Mouse (Mus musculus) hindbrain, postnatal 0 days (tissue): ENCODE data around the gene 1600012H06Rik. TPM values are rescaled to one million over a fixed set of nuclear protein-coding genes. Genes with fewer than 3 reads are reported as not detected.
A peak's percentile ranks its signal among the peaks of the same experiment; 100 is the strongest.
"Not testable (repeated sequence)": the region's sequence is repeated elsewhere in the genome, so short reads cannot be mapped to it uniquely, and the experiment has no call there.

Source experiments
- ATAC-seq: fragments of 200-750 bp; cut with Nextera tagmentation; 2 replicates; pipeline ENCODE4 v1.8.0; 2017; ENCODE audit warnings: mild to moderate bottlenecking, moderate TSS enrichment, moderate library complexity
- DNase-seq: peaks from one replicate; pipeline ENCODE4 v3.0.0-alpha.2; 2015; ENCODE audit warnings: low spot score
- H3K27ac ChIP-seq: fragments of 300-500 bp; sonication (generic); 2 replicates; pipeline ENCODE4 v1.5.1; 2014; ENCODE audit warnings: mild to moderate bottlenecking
- H3K27me3 ChIP-seq: fragments of 300-500 bp; sonication (generic); 2 replicates; pipeline ENCODE4 v1.6.1; 2014; ENCODE audit warnings: low read length, mixed read lengths; ENCODE audit not compliant: insufficient read depth
- H3K36me3 ChIP-seq: fragments of 300-500 bp; sonication (generic); 2 replicates; pipeline ENCODE4 v1.6.1; 2014; ENCODE audit warnings: low read length, mixed read lengths; ENCODE audit not compliant: insufficient read depth
- H3K4me1 ChIP-seq: fragments of 300-500 bp; sonication (generic); 2 replicates; pipeline ENCODE4 v1.6.1; 2014; ENCODE audit warnings: antibody characterized with exemption, low read length, mixed read lengths; ENCODE audit not compliant: insufficient read depth
- H3K4me2 ChIP-seq: fragments of 300-500 bp; sonication (generic); 2 replicates; pipeline ENCODE4 v1.6.1; 2014; ENCODE audit warnings: low read depth, mild to moderate bottlenecking, low read length, moderate library complexity, mixed read lengths
- H3K4me3 ChIP-seq: fragments of 300-500 bp; sonication (generic); 2 replicates; pipeline ENCODE4 v1.5.1; 2014; ENCODE audit warnings: low read length
- H3K9ac ChIP-seq: fragments of 300-500 bp; sonication (generic); replicated peaks from 2 replicates; pipeline ENCODE4 v1.6.1; 2014; ENCODE audit warnings: mild to moderate bottlenecking, low read length, moderate library complexity, mixed read lengths
- H3K9me3 ChIP-seq: fragments of 300-500 bp; sonication (generic); 2 replicates; pipeline ENCODE4 v1.6.1; 2016; ENCODE audit warnings: low read length, mixed read lengths
- CTCF ChIP-seq: IDR thresholded peaks from 2 replicates; pipeline ENCODE4 v1.5.1; 2016; ENCODE audit warnings: antibody characterized with exemption, control low read depth, low read depth
- WGBS: fragments of 180-500 bp; shearing (Covaris S2); extraction: QIAGEN DNeasy Blood & Tissue Kit; methylation state at CpG from one replicate; pipeline ENCODE4 v1.1.7; 2014; 5-methylcytosine and 5-hydroxymethylcytosine counted together
- polyA plus RNA-seq: library from polyadenylated mRNA; unstranded; fragments of >200 nt; fragmentation: Nextera tagmentation; extraction: Ambion mirVana; gene quantifications from 2 replicates; pipeline ENCODE4 v1.2.1, GENCODE M21; 2015
- total RNA-seq: library from RNA; depleted of rRNA; stranded (reverse); fragments of >200 nt; gene quantifications from 2 replicates; pipeline ENCODE4 v1.2.3, GENCODE M21; 2014

Gene 1600012H06Rik
- total and polyA plus RNA-seq, 2 experiments from 2014 or later, result 9.7 to 23.9 TPM

DNA sequence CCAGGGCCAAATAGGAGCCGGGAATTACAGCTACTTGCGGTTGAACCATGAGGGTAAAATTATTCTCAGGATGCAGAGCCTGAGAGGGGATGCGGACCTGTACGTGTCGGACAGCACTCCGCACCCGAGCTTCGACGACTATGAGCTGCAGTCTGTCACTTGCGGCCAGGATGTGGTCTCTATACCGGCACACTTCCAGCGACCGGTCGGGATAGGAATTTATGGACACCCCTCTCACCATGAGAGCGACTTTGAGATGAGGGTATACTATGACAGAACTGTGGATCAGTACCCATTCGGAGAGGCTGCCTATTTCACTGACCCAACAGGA, 710 bp downstream of the 1600012H06Rik start:
- no peak for TF ChIP-seq CTCF
- Histone ChIP-seq H3K9me3 (no peaks in the 10 kb centered on the region), H3K4me3 (peak overlapping the region; percentile 91), H3K4me1 (peaks cover 10% of the 10 kb centered on the region), H3K36me3 (peaks cover 12% of the 10 kb centered on the region), H3K27ac (peak overlapping the region; percentile 85), H3K9ac (peak overlapping the region; percentile 89), H3K27me3 (no peaks in the 10 kb centered on the region), H3K4me2 (peak overlapping the region; percentile 84)
- peak; percentile 9 for ATAC-seq
- no peak for DNase-seq
- WGBS, result 25% methylated on average over 16 of the region's 16 CpGs

GRCm38 (mm10) chr17:14944551-14944950, 1.6 kb downstream of the 1600012H06Rik start:
- H3K9ac ChIP-seq, result no peak overlapping the region
- DNase-seq, result no peak
- H3K9me3 ChIP-seq, result no peaks in the 10 kb centered on the region
- H3K4me2 ChIP-seq, result peak overlapping the region; percentile 84
- H3K4me1 ChIP-seq, result peaks cover 10% of the 10 kb centered on the region
- no peak for TF ChIP-seq CTCF
- H3K36me3 ChIP-seq, result peaks cover 17% of the 10 kb centered on the region
- 90% methylated on average over 1 of the region's 1 CpGs for WGBS
- ATAC-seq, result no peak
- H3K4me3 ChIP-seq, result no peak overlapping the region
- no peaks in the 10 kb centered on the region for H3K27me3 ChIP-seq
- no peak overlapping the region for H3K27ac ChIP-seq

- no peak for TF ChIP-seq CTCF
- Histone ChIP-seq H3K9me3 (no peaks in the 10 kb centered on the region), H3K4me1 (peaks cover 4% of the 10 kb centered on the region; the same call in 1 of the 2 replicates), H3K36me3 (peaks cover 39% of the 10 kb centered on the region), H3K4me2 (no peak overlapping the region), H3K9ac (no peak overlapping the region), H3K27ac (no peak overlapping the region), H3K27me3 (no peaks in the 10 kb centered on the region), H3K4me3 (no peak overlapping the region)
- ATAC-seq (no peak), DNase-seq (no peak)
- 85% methylated on average over 7 of the region's 7 CpGs for WGBS
Observed at GRCm38 (mm10) chr17:14949161-14949827, 6.3 kb downstream of the 1600012H06Rik start.

DNA sequence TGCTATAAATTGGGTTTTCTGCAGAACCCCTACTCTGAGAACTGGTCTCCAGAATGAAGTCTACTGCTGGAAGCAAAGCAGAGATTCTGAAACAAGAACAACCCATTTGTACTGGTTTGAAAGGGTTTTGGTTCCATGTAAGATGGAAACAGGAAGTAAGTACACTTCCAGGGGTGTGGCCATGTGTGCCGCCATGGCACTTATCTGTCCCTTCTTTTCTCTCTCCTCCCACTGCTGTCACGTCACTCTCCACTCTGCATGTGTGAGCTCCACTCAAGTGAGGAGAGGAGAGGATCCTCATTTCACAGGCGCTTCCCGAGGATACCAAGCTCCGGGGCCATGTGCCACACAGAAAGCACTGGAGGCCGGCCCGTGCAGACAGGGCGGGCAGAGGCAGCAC, 10.5 kb downstream of the 1600012H06Rik start:
- H3K4me2 ChIP-seq, result no peak overlapping the region
- no peak for TF ChIP-seq CTCF
- H3K4me3 ChIP-seq, result no peak overlapping the region
- peaks cover 28% of the 10 kb centered on the region for H3K36me3 ChIP-seq
- H3K9me3 ChIP-seq, result no peaks in the 10 kb centered on the region
- no peak for ATAC-seq
- DNase-seq, result no peak
- WGBS, result 96% methylated on average over 8 of the region's 8 CpGs
- H3K27me3 ChIP-seq, result no peaks in the 10 kb centered on the region
- H3K9ac ChIP-seq, result no peak overlapping the region
- H3K4me1 ChIP-seq, result no peaks in the 10 kb centered on the region
- no peak overlapping the region for H3K27ac ChIP-seq

DNA sequence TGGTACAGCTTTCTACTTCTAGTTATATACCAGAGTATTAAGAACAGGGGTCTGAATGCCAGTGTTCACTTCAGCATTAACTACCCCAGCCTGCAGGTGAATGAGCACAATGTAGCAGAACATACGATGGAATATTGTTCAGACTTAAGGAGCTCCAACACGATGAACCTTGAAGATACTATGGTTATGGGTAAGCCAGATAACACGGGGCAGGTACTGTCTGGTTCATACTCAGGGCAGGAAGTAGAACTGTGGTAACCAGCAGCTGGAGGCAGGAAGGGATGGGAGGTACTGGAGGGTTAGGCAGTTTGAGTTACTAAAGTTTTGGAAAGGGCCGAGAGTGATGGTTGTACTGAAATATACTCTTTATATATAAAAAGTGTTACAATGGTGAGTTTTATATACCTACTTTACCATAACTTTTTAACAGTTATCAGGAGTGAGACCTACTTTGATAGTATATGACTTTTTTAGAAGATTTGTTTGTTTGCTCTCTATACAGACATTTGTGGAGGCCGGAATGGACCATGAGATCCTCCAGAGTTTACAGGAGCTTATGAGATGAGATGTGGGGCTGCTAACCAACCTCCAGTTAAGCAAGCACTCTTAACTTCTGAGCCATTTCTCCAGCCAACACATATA, 15.8 kb downstream of the 1600012H06Rik start:
- Histone ChIP-seq H3K36me3 (peaks cover 6% of the 10 kb centered on the region; the same call in 1 of the 2 replicates), H3K4me3 (no peak overlapping the region), H3K27me3 (no peaks in the 10 kb centered on the region), H3K9me3 (no peaks in the 10 kb centered on the region), H3K4me2 (no peak overlapping the region), H3K9ac (no peak overlapping the region), H3K4me1 (no peaks in the 10 kb centered on the region), H3K27ac (no peak overlapping the region)
- TF ChIP-seq CTCF, result no peak
- ATAC-seq (no peak), DNase-seq (no peak)
- WGBS, result 92% methylated on average over 5 of the region's 5 CpGs

GRCm38 (mm10) chr17:14959979-14960378, 17.0 kb downstream of the 1600012H06Rik start:
- H3K9ac ChIP-seq, result no peak overlapping the region
- peak overlapping the region; percentile 87 for H3K4me2 ChIP-seq
- no peaks in the 10 kb centered on the region for H3K36me3 ChIP-seq
- peak overlapping the region; percentile 22 for H3K4me3 ChIP-seq
- no peak for DNase-seq
- H3K27me3 ChIP-seq, result no peaks in the 10 kb centered on the region
- H3K4me1 ChIP-seq, result no peaks in the 10 kb centered on the region
- no peaks in the 10 kb centered on the region for H3K9me3 ChIP-seq
- 18% methylated on average over 3 of the region's 3 CpGs for WGBS
- no peak overlapping the region for H3K27ac ChIP-seq
- TF ChIP-seq CTCF, result no peak
- no peak for ATAC-seq

DNA sequence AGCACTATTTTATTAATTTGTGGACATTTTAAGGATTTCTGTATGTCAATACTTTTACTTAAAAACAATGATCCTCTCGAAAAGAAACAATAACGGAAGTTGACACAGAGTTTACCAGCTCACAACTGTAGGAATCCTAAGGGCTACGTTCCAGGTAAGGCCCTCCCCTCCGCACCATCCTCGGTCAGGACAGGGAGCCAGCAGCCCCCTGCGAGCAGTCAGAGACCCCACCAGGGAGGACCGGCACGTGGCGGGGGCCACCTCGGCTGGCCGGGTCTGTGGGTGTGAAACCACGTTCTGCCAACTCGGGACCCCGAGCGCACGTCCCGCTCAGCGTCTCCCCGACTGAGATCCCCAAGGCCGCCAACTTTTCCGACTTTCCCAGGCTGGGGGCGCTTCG, 17.5 kb downstream of the 1600012H06Rik start:
- no peak for DNase-seq
- Histone ChIP-seq H3K4me1 (no peaks in the 10 kb centered on the region), H3K27ac (no peak overlapping the region), H3K9ac (peak overlapping the region; percentile 44), H3K36me3 (no peaks in the 10 kb centered on the region), H3K4me3 (peak overlapping the region; percentile 58), H3K9me3 (no peaks in the 10 kb centered on the region), H3K4me2 (peak overlapping the region; percentile 87), H3K27me3 (no peaks in the 10 kb centered on the region)
- ATAC-seq, result 0 out of 2 replicates have a peak, but pooled peaks have one; percentile 2
- under 1% methylated on average over 18 of the region's 23 CpGs for WGBS
- TF ChIP-seq CTCF, result no peak

DNA sequence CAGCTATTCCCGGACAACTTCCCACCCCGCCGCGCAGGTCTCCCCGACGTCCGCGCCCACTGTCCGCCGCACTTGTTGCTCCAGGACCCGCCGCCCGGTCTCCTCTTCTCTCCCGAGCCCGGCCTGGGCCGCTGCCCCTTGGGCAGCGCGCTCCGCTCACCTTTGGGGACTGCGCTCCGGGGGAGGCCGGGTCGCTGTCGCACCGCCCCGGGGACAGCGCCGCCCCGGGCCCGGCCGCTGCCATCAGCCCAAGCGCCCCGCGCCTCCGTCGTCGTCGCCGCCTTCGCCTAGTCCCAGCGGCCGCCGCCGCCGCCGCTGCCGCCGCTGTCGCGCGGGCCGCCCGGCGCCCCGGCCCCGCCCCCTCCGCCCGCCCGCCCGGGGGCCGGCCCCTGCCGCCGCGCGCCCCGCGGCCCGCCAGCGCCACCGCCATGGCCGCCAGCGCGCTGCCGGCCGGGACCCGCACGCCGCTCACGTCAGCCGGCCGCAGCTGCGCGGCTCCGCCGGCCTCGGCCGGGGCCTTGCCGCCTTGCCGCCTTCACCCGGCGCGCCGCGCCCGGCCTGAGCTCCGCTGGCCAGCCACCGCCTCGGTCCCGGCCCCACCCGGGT, 18.1 kb downstream of the 1600012H06Rik start, which contains the start of gene Phf10:
Phf10 (minus strand) TSS at position 323 of the 606 bp plus-strand sequence.
- ATAC-seq, result peak; percentile 84

DNA sequence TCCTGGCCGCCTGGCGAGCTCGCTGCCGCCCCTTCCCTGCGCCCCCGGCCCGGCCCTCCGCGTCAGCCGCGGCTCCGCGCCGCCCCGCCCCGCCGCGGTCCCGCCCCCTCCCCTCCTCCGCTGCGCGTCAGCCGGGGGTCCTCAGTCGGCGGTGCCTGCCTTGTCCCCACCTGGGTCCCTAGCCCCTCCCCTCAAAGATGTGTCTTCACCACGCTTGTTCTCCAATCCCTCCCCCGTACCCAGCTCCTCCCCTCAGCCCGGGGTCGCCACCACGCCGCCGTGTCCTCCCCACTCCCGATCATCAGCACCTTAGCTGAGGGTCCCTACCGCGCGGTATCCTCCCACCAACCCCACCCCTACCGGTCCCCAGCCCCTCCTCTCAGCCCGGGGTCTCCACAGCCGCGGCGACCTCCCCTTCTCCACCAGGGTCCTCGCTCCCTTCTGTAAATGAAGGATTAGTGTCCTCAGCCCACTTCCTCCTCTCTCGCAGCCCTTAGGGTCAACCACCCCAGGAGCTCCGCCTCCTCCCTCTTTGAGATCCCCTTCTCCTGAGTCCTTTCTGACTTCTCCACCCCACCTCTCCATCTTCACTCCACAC, 18.7 kb downstream of the 1600012H06Rik start:
- WGBS, result no CpG with 5 or more reads among the region's 44 CpGs

More for the DNA sequence above, 18.1 kb downstream of the 1600012H06Rik start, which contains the start of gene Phf10:
- not testable (repeated sequence) for H3K36me3 ChIP-seq, H3K4me1 ChIP-seq, H3K9me3 ChIP-seq, H3K27me3 ChIP-seq
- H3K4me3 ChIP-seq, result peak within 1 kb of the TSS; percentile 58
- peak within 1 kb of the TSS; percentile 45; the same call in 1 of the 2 replicates for H3K27ac ChIP-seq
- H3K9ac ChIP-seq, result peak within 1 kb of the TSS; percentile 44
- peak within 1 kb of the TSS; percentile 87 for H3K4me2 ChIP-seq
- DNase-seq, result peak; percentile 9
- WGBS, result under 1% methylated on average over 34 of the region's 100 CpGs

More for the DNA sequence above, 18.7 kb downstream of the 1600012H06Rik start:
- peak; percentile 93 for ATAC-seq
- H3K4me1 ChIP-seq, H3K27me3 ChIP-seq, H3K36me3 ChIP-seq, H3K4me3 ChIP-seq, H3K4me2 ChIP-seq, DNase-seq, H3K9me3 ChIP-seq, H3K27ac ChIP-seq, H3K9ac ChIP-seq: not testable (repeated sequence)
